Mouse (Mus musculus) embryonic facial prominence, embryonic 13.5 days (tissue): ENCODE data around the gene Sdhaf1. TPM values are rescaled to one million over a fixed set of nuclear protein-coding genes. Genes with fewer than 3 reads are reported as not detected.
A peak's percentile ranks its signal among the peaks of the same experiment; 100 is the strongest.

Experiments
- ATAC-seq: fragments of 200-750 bp; cut with Nextera tagmentation; 2 replicates; pipeline ENCODE4 v1.8.0; 2017; ENCODE audit warnings: low read depth; ENCODE audit not compliant: insufficient number of reproducible peaks, insufficient read depth, low FRiP score, low TSS enrichment
- H3K27ac ChIP-seq: fragments of 300-500 bp; sonication (generic); 2 replicates; pipeline ENCODE4 v1.5.1; 2015; ENCODE audit warnings: moderate library complexity, mild to moderate bottlenecking, inconsistent platforms
- H3K27me3 ChIP-seq: fragments of 300-500 bp; sonication (generic); 2 replicates; pipeline ENCODE4 v1.6.1; 2015; ENCODE audit warnings: mild to moderate bottlenecking, inconsistent platforms
- H3K36me3 ChIP-seq: fragments of 300-500 bp; sonication (generic); 2 replicates; pipeline ENCODE4 v1.6.1; 2015; ENCODE audit warnings: mild to moderate bottlenecking, inconsistent platforms
- H3K4me1 ChIP-seq: fragments of 300-500 bp; sonication (generic); 2 replicates; pipeline ENCODE4 v1.6.1; 2015; ENCODE audit warnings: inconsistent platforms
- H3K4me2 ChIP-seq: fragments of 300-500 bp; sonication (generic); 2 replicates; pipeline ENCODE4 v1.6.1; 2015; ENCODE audit warnings: moderate library complexity, mild to moderate bottlenecking, inconsistent platforms
- H3K4me3 ChIP-seq: fragments of 300-500 bp; sonication (generic); 2 replicates; pipeline ENCODE4 v1.5.1; 2015; ENCODE audit warnings: mild to moderate bottlenecking, inconsistent platforms
- H3K9ac ChIP-seq: fragments of 300-500 bp; sonication (generic); 2 replicates; pipeline ENCODE4 v1.6.1; 2015; ENCODE audit warnings: mild to moderate bottlenecking, inconsistent platforms
- H3K9me3 ChIP-seq: fragments of 300-500 bp; sonication (generic); 2 replicates; pipeline ENCODE4 v1.6.1; 2016; ENCODE audit warnings: inconsistent platforms
- WGBS: fragments of 180-500 bp; shearing (Covaris S2); methylation state at CpG from one replicate; pipeline ENCODE4 v1.1.7; 2015; ENCODE audit warnings: mixed read lengths; 5-methylcytosine and 5-hydroxymethylcytosine counted together
- polyA plus RNA-seq: library from polyadenylated mRNA; unstranded; fragments of >200 nt; fragmentation: Nextera tagmentation; extraction: Ambion mirVana; gene quantifications from 2 replicates; pipeline ENCODE4 v1.2.1, GENCODE M21; 2015

The Sdhaf1 gene
- polyA plus RNA-seq, result 19.2 and 22.5 TPM in 2 replicates

GRCm38 (mm10) chr7:30323795-30324194 is at the start of gene Sdhaf1:
Gene Sdhaf1, minus strand, starts transcription at chr7:30323895.
- H3K9ac ChIP-seq, result peak within 1 kb of the TSS; percentile 92
- no peaks in the 10 kb centered on the region for H3K36me3 ChIP-seq
- H3K4me1 ChIP-seq, result peaks cover 15% of the 10 kb centered on the region
- H3K27me3 ChIP-seq, result no peaks in the 10 kb centered on the region; the same call in 1 of the 2 replicates
- WGBS, result 69% methylated on average over 3 of the region's 3 CpGs
- peak within 1 kb of the TSS; percentile 79 for H3K4me2 ChIP-seq
- peak within 1 kb of the TSS; percentile 91 for H3K27ac ChIP-seq
- H3K4me3 ChIP-seq, result peak within 1 kb of the TSS; percentile 83
- ATAC-seq, result no peak
- no peaks in the 10 kb centered on the region for H3K9me3 ChIP-seq

- Histone ChIP-seq H3K4me2 (no peak overlapping the region), H3K9ac (no peak overlapping the region), H3K27me3 (peaks cover 18% of the 10 kb centered on the region), H3K36me3 (no peaks in the 10 kb centered on the region), H3K9me3 (no peaks in the 10 kb centered on the region), H3K4me1 (peaks cover 6% of the 10 kb centered on the region), H3K4me3 (no peak overlapping the region), H3K27ac (no peak overlapping the region)
- 74% methylated on average over 2 of the region's 2 CpGs for WGBS
- ATAC-seq, result no peak
These were observed 43.8 kb upstream of the Sdhaf1 start for GRCm38 (mm10) chr7:30367466-30367865.

GRCm38 (mm10) chr7:30363344-30363738 is 39.6 kb upstream of the Sdhaf1 start:
- Histone ChIP-seq H3K27ac (no peak overlapping the region), H3K4me3 (peak overlapping the region; percentile 70), H3K4me1 (peaks cover 25% of the 10 kb centered on the region), H3K9ac (peak overlapping the region; percentile 87), H3K27me3 (peaks cover 18% of the 10 kb centered on the region), H3K9me3 (no peaks in the 10 kb centered on the region), H3K36me3 (peaks cover 17% of the 10 kb centered on the region), H3K4me2 (peak overlapping the region; percentile 84)
- ATAC-seq, result no peak
- WGBS, result 67% methylated on average over 6 of the region's 6 CpGs

GRCm38 (mm10) chr7:30362652-30363343 is 39.1 kb upstream of the Sdhaf1 start, which contains the start of gene Lrfn3:
Gene Lrfn3, minus strand, starts transcription at chr7:30362772.
- Histone ChIP-seq H3K27ac (peak within 1 kb of the TSS; percentile 16; the same call in 1 of the 2 replicates), H3K4me2 (peak within 1 kb of the TSS; percentile 84), H3K9ac (peak within 1 kb of the TSS; percentile 87), H3K27me3 (peaks cover 18% of the 10 kb centered on the region), H3K4me1 (peaks cover 28% of the 10 kb centered on the region), H3K4me3 (peak within 1 kb of the TSS; percentile 70), H3K9me3 (no peaks in the 10 kb centered on the region), H3K36me3 (peaks cover 17% of the 10 kb centered on the region)
- ATAC-seq, result no peak
- WGBS, result 1% methylated on average over 37 of the region's 55 CpGs

- no peak for ATAC-seq
- Histone ChIP-seq H3K9me3 (no peaks in the 10 kb centered on the region), H3K27me3 (peaks cover 12% of the 10 kb centered on the region), H3K36me3 (peaks cover 38% of the 10 kb centered on the region), H3K4me1 (peaks cover 28% of the 10 kb centered on the region), H3K4me2 (no peak overlapping the region), H3K27ac (no peak overlapping the region), H3K4me3 (no peak overlapping the region), H3K9ac (no peak overlapping the region)
- WGBS, result 92% methylated on average over 17 of the region's 17 CpGs
These were observed 36.3 kb upstream of the Sdhaf1 start for GRCm38 (mm10) chr7:30360028-30360427.

GRCm38 (mm10) chr7:30359276-30359865 is 35.7 kb upstream of the Sdhaf1 start:
- WGBS, result 85% methylated on average over 31 of the region's 31 CpGs
- H3K9me3 ChIP-seq, result no peaks in the 10 kb centered on the region
- peaks cover 28% of the 10 kb centered on the region for H3K4me1 ChIP-seq
- no peak for ATAC-seq
- H3K27me3 ChIP-seq, result peaks cover 7% of the 10 kb centered on the region
- no peak overlapping the region for H3K4me2 ChIP-seq
- no peak overlapping the region for H3K9ac ChIP-seq
- H3K36me3 ChIP-seq, result peaks cover 39% of the 10 kb centered on the region
- no peak overlapping the region for H3K4me3 ChIP-seq
- H3K27ac ChIP-seq, result no peak overlapping the region

- Histone ChIP-seq H3K9me3 (no peaks in the 10 kb centered on the region), H3K4me3 (no peak overlapping the region), H3K36me3 (peaks cover 39% of the 10 kb centered on the region), H3K27ac (no peak overlapping the region), H3K4me2 (no peak overlapping the region), H3K9ac (0 out of 2 replicates have a peak overlapping the region, but pooled peaks have one; percentile 32), H3K4me1 (peaks cover 31% of the 10 kb centered on the region), H3K27me3 (no peaks in the 10 kb centered on the region; the same call in 1 of the 2 replicates)
- 54% methylated on average over 7 of the region's 7 CpGs for WGBS
- ATAC-seq, result no peak
These were observed 34.9 kb upstream of the Sdhaf1 start for GRCm38 (mm10) chr7:30358378-30359186.

- no peak for ATAC-seq
- H3K36me3 ChIP-seq, result peaks cover 22% of the 10 kb centered on the region
- peaks cover 8% of the 10 kb centered on the region; the same call in 1 of the 2 replicates for H3K4me1 ChIP-seq
- no peak overlapping the region for H3K4me2 ChIP-seq
- H3K27ac ChIP-seq, result no peak overlapping the region
- WGBS, result 67% methylated on average over 4 of the region's 4 CpGs
- H3K9me3 ChIP-seq, result no peaks in the 10 kb centered on the region
- H3K9ac ChIP-seq, result no peak overlapping the region
- no peak overlapping the region for H3K4me3 ChIP-seq
- H3K27me3 ChIP-seq, result peaks cover 10% of the 10 kb centered on the region
These were observed 30.4 kb upstream of the Sdhaf1 start for GRCm38 (mm10) chr7:30354059-30354458.

- Histone ChIP-seq H3K36me3 (peaks cover 21% of the 10 kb centered on the region), H3K27me3 (peaks cover 18% of the 10 kb centered on the region), H3K4me3 (no peak overlapping the region), H3K4me2 (no peak overlapping the region), H3K9me3 (no peaks in the 10 kb centered on the region), H3K9ac (no peak overlapping the region), H3K4me1 (0 out of 2 replicates have a peak, but pooled peaks cover 8% of the 10 kb centered on the region), H3K27ac (no peak overlapping the region)
- no peak for ATAC-seq
- WGBS, result 13% methylated on average over 6 of the region's 6 CpGs
These were observed 29.7 kb upstream of the Sdhaf1 start for GRCm38 (mm10) chr7:30353279-30353822.

- Histone ChIP-seq H3K4me1 (peaks cover 9% of the 10 kb centered on the region), H3K9ac (0 out of 2 replicates have a peak overlapping the region, but pooled peaks have one; percentile 6), H3K4me3 (0 out of 2 replicates have a peak overlapping the region, but pooled peaks have one; percentile 10), H3K36me3 (no peaks in the 10 kb centered on the region), H3K4me2 (peak overlapping the region; percentile 38), H3K27me3 (peaks cover 38% of the 10 kb centered on the region), H3K9me3 (no peaks in the 10 kb centered on the region), H3K27ac (no peak overlapping the region)
- WGBS, result 1% methylated on average over 30 of the region's 30 CpGs
- peak; percentile 45; the same call in 1 of the 2 replicates for ATAC-seq
These were observed 24.1 kb upstream of the Sdhaf1 start for GRCm38 (mm10) chr7:30347828-30348227.
